Mouse (Mus musculus): ENCODE data around the gene Alad.

DNA sequence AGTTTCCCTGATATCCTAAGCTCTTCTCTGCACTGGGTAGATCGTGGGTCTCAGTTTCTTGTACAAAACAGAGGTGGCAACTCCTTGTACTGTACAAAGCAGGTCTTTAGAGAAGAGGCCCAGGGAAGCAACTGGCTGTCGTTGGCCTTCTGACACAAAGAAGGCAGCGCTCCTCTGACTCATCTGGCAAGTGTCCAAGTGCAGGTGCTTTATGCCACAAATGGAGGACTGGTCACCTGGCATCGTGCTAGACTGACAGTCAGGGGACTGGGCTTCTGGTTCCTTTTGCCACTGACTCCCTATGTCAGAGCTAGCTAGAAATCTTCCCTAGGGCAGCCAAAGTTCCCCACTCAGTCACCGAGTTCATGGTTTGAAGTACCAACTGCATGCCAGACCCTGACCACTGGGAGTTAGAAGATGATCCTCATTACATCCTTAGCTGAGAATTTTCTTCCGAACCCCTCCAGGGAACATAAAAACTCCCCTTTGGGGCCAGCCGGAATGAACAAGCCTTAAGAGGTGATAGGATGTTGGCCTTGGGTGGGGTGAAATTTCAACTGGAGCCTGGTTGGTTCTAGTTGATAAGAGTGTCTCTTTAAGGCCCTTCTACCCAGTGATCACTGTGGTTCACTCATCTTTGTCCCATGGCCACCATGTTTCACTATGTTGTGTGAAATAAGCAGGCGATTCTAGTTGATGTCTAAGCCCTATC, 34.1 kb downstream of the Alad start:
- TF ChIP-seq CTCF (IDR thresholded peaks at IDR 0.05; ENCODE audit: insufficient read depth, low read depth, low read length), result no peak
- no peak for TF ChIP-seq POLR2A (IDR thresholded peaks at IDR 0.05; ENCODE audit: insufficient read depth, low read depth, low read length)

Data from olfactory bulb, adult 2 months (tissue).